Mouse (Mus musculus) G1E (cell line): ENCODE results near the gene Il18rap. TPM values are rescaled to one million over a fixed set of nuclear protein-coding genes. Genes with fewer than 3 reads are reported as not detected.

Source experiments
- ATAC-seq: 2 replicates; pipeline ENCODE4 v1.8.0; 2016; ENCODE audit warnings: mild to moderate bottlenecking; ENCODE audit not compliant: insufficient number of reproducible peaks, poor library complexity, low FRiP score, severe bottlenecking; ENCODE audit errors: extremely low read depth
- DNase-seq: peaks from one replicate; pipeline ENCODE4 v3.0.0; 2012; ENCODE audit warnings: low spot score
- H3K27me3 ChIP-seq: 2 replicates; pipeline ENCODE4 v1.6.1; 2012; ENCODE audit warnings: mild to moderate bottlenecking, low read length, inconsistent platforms; ENCODE audit not compliant: insufficient read depth
- H3K36me3 ChIP-seq: replicated peaks from 2 replicates; pipeline ENCODE3; 2012; ENCODE audit warnings: mild to moderate bottlenecking, inconsistent platforms
- H3K4me1 ChIP-seq: 2 replicates; pipeline ENCODE4 v1.6.1; 2012; ENCODE audit warnings: low read depth, low read length, inconsistent platforms, mixed read lengths; ENCODE audit not compliant: insufficient read depth
- H3K4me3 ChIP-seq: 2 replicates; pipeline ENCODE4 v1.5.1; 2012; ENCODE audit warnings: low read depth, mild to moderate bottlenecking, inconsistent platforms, low read length, moderate library complexity, mixed read lengths
- H3K9me3 ChIP-seq: replicated peaks from 2 replicates; pipeline ENCODE4 v1.6.1; 2012; ENCODE audit warnings: inconsistent platforms
- CTCF ChIP-seq: IDR thresholded peaks from 2 replicates; pipeline ENCODE4 v1.5.1; 2012; ENCODE audit warnings: low read depth, low read length, inconsistent platforms, mixed read lengths
- GATA1 ChIP-seq: IDR thresholded peaks from 2 replicates; pipeline ENCODE4 v1.6.1; 2012; ENCODE audit warnings: borderline replicate concordance, low read length, inconsistent platforms, mixed read lengths
- GATA2 ChIP-seq: IDR thresholded peaks from 2 replicates; pipeline ENCODE4 v1.6.1; 2012; ENCODE audit warnings: low read depth, low read length, inconsistent platforms, borderline replicate concordance
- POLR2AphosphoS5 ChIP-seq: IDR thresholded peaks from 2 replicates; pipeline ENCODE4 v1.6.1; 2012; ENCODE audit warnings: low read depth, low read length, inconsistent platforms; ENCODE audit not compliant: insufficient replicate concordance
- TAL1 ChIP-seq: conservative IDR thresholded peaks from 2 replicates; pipeline ENCODE4 v1.6.1; 2012; ENCODE audit warnings: low read depth, low read length, inconsistent platforms, mixed read lengths
- polyA plus RNA-seq: library from polyadenylated mRNA; stranded (reverse); fragments of >175 nt; gene quantifications from 2 replicates; pipeline ENCODE4 v1.2.3, GENCODE M21; 2012
- total RNA-seq, 2 experiments: library from RNA; stranded (forward) in 1 of 2; stranded (reverse) in 1 of 2; fragments of 200-1000 nt in 1 of 2; fragments of >200 nt in 1 of 2; fragmentation: Nextera tagmentation in 1 of 2; gene quantifications; 2 replicates each; pipeline ENCODE4 v1.2.3; 2014 to 2017

The Il18rap gene
- total and polyA plus RNA-seq, 3 experiments = 1.6 TPM; not detected in 2

DNA sequence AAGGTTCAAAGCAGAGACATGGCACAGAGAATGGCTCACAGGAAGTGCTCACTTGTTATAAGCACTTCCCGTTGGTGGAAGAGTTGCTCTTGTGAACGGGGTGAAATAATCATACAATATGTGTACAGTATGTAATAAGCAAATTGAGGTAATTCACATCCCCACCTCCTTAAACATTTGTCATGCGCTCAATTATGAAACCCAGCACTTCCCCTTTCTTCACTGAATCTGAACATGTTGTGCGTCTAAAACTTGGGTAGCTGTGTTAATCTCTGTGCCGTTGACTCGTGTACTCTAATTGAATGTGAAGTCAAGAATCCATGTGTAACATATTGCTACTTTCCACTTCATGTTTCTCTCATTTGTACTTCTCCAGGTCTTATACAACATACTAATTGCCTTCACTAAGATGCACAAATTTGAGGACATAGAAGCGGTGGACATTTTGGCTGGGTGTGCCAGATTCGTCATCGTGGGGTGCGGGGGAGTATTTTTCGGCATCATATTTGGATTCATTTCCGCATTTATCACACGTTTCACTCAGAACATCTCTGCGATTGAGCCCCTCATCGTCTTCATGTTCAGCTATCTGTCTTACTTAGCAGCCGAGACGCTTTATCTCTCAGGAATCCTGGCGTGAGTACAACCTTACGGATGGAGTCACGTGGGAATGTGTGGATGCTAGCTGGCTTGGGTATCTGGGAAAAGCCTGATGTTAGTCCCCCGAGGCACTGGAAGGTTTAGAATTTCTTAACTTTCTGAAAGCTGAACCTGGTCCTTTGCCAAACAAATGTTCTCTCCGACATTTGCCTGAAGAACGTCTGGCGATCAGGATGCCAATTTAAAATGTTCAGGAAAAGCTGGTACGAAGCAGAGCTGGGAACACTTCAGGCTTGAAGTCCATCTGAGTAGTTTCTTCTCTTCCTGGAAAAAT is 85.5 kb downstream of the Il18rap start:
- DNase-seq (no peak), ATAC-seq (no peak)
- no peak for TF ChIP-seq POLR2AphosphoS5
- no peak for TF ChIP-seq TAL1
- TF ChIP-seq CTCF = no peak
- TF ChIP-seq GATA2 = no peak
- no peak for TF ChIP-seq GATA1
- Histone ChIP-seq H3K4me1 (no peaks in the 10 kb centered on the region), H3K9me3 (no peaks in the 10 kb centered on the region), H3K36me3 (no peaks in the 10 kb centered on the region), H3K27me3 (no peaks in the 10 kb centered on the region; the same call in 1 of the 2 replicates), H3K4me3 (no peak overlapping the region)

Other genes with a start within 250 kb of the Il18rap start
- gene Il1rl2, start 190.8 kb upstream of the Il18rap start, total RNA-seq (2014; fragmentation: Nextera tagmentation) = 0.83 and 1.2 TPM in 2 replicates
- gene Il1rl2, start 190.8 kb upstream of the Il18rap start, total RNA-seq (2017) = 0.12 and 0.33 TPM in 2 replicates
- 0.02 TPM in 1 of 2 replicates, not detected in the other for gene Il1rl2, start 190.8 kb upstream of the Il18rap start, polyA plus RNA-seq
- gene Il1rl1, start 85.8 kb upstream of the Il18rap start, total RNA-seq (2014; fragmentation: Nextera tagmentation) = 196 TPM in 2 replicates
- gene Il1rl1, start 85.8 kb upstream of the Il18rap start, total RNA-seq (2017) = 220 and 231 TPM in 2 replicates
- 6.9 and 10.2 TPM in 2 replicates for gene Il1rl1, start 85.8 kb upstream of the Il18rap start, polyA plus RNA-seq
- 0.45 TPM in 1 of 2 replicates, not detected in the other for gene Il18r1, start 49.8 kb upstream of the Il18rap start, total RNA-seq (2014; fragmentation: Nextera tagmentation)
- 0.58 and 0.76 TPM in 2 replicates for gene Il18r1, start 49.8 kb upstream of the Il18rap start, total RNA-seq (2017)
- not detected in 2 replicates for gene Il18r1, start 49.8 kb upstream of the Il18rap start, polyA plus RNA-seq
- not detected in 2 replicates for gene Slc9a4, start 64.7 kb downstream of the Il18rap start, total RNA-seq (2014; fragmentation: Nextera tagmentation)
- gene Slc9a4, start 64.7 kb downstream of the Il18rap start, total RNA-seq (2017) = 0.17 TPM in 1 of 2 replicates, not detected in the other
- not detected in 2 replicates for gene Slc9a4, start 64.7 kb downstream of the Il18rap start, polyA plus RNA-seq
- gene Slc9a2, start 165.2 kb downstream of the Il18rap start, total RNA-seq (2014; fragmentation: Nextera tagmentation) = not detected in 2 replicates
- 0.17 and 0.27 TPM in 2 replicates for gene Slc9a2, start 165.2 kb downstream of the Il18rap start, total RNA-seq (2017)
- not detected in 2 replicates for gene Slc9a2, start 165.2 kb downstream of the Il18rap start, polyA plus RNA-seq